Mouse (Mus musculus): ENCODE results near the gene Ifi47.

DNA sequence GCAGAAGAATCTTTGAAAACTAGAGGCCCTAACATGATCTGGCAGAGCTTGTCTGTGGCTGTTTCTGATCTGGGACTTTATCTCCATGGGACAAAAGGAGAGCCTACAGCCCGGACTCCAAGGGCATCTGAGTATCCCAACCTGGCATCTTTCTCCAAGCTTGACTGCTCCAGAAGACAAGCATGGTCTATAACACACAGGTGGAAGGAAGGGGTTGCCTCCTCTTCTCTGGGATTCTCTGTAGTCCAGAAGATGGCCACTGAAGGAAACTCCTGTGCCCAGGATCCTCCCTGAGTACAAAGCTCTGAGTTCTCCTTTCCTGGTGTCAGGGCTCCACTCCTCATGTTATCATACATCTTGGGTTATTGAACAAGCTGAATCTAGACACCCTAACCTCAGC, 4.2 kb downstream of the Ifi47 start:
- TF ChIP-seq CTCF (IDR thresholded peaks at IDR 0.05; ENCODE audit: borderline replicate concordance, control insufficient read depth, extremely low read depth, insufficient read depth, low read length, poor library complexity): no peak
- TF ChIP-seq POLR2A (IDR thresholded peaks at IDR 0.05; ENCODE audit: control insufficient read depth, extremely low read depth, insufficient read depth, low read length, poor library complexity): no peak
